Mouse (Mus musculus): Measurements from ENCODE around the gene Igfbp1. TPM values are rescaled to one million over a fixed set of nuclear protein-coding genes. Genes with fewer than 3 reads are reported as not detected.

Igfbp1 gene
- polyA plus RNA-seq, 1 experiment from 2014 or later = 0.61 TPM

DNA sequence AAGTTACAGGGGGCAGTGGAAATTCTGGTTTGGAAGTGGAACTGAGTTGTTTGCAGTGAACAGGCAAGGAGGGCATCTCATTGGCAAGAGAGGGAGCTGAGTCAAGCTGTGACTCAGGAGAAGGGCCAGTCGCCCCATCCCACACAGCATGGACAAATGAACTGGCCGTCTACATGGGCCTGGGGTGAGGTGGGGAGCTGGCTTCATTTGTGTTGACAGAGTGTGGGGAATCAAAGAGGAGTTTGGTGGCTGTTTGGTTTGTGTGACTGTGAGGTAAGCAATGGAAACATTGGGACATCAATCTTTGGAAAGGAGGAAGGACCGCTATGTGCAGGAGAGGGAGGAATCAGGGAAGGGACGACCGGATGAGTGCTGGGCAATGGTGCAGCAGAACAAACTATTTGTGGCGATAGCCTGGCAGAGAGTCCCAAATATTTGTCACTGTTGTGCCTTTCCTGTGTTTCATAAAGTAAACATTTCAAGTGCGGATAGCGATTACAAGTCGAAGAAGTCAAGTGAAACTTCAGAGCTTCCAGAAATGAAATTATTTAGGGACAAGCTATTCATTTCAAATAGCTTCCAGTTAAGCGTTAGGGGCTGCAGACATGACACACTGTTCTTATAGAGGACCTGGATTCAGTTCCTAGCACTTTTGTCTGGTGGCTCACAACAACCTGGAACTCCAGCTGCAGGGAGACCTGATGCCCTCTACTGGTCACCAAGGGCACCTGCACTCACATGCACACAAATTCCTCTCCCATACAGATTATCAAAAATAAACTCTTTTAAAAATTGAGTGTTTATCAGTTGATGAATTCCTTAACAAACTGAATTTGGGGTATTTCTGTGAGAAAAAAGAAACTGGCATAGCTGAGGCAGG is 2.9 kb upstream of the Igfbp1 start:
- no peak overlapping the region for H3K9ac ChIP-seq
- H3K4me1 ChIP-seq (replicated peaks) = peaks cover 17% of the 10 kb centered on the region; the same call in 1 of the 2 replicates
- H3K4me3 ChIP-seq = no peak overlapping the region
- H3K27me3 ChIP-seq (replicated peaks) = no peaks in the 10 kb centered on the region; the same call in none of the 2 replicates
- WGBS = 88% methylated on average over 10 of the region's 10 CpGs
- H3K36me3 ChIP-seq = no peaks in the 10 kb centered on the region
- H3K4me2 ChIP-seq = no peak overlapping the region
- no peak overlapping the region for H3K27ac ChIP-seq (ENCODE audit: poor library complexity, severe bottlenecking)
- H3K9me3 ChIP-seq (replicated peaks) = 0 out of 2 replicates have a peak, but pooled peaks cover 3% of the 10 kb centered on the region
- no peak for ATAC-seq (ENCODE audit: insufficient number of reproducible peaks, low FRiP score)

DNA sequence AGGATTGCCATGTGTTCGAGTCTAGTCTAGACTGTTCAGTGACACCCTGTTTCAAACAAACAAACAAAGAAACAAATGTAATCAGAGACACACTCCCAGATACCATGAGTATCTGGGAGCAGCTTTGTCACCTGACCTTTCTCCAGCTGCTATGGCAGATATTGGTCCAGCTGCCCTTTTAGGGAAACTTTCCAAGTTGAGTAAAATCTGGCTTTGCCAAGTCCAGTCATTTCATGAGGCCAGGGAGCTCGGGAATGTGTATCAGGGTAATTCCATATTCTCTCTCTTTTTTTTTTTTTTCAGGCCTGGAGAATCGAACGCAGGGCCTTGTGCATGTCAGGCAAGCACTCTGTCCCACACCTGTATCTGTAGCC is 2.3 kb upstream of the Igfbp1 start:
- Histone ChIP-seq H3K27ac (ENCODE audit: poor library complexity, severe bottlenecking) (no peak overlapping the region), H3K9ac (no peak overlapping the region), H3K36me3 (no peaks in the 10 kb centered on the region), H3K4me2 (no peak overlapping the region), H3K4me3 (no peak overlapping the region), H3K27me3 (replicated peaks) (no peaks in the 10 kb centered on the region; the same call in none of the 2 replicates), H3K9me3 (replicated peaks) (0 out of 2 replicates have a peak, but pooled peaks cover 3% of the 10 kb centered on the region), H3K4me1 (replicated peaks) (peaks cover 17% of the 10 kb centered on the region; the same call in 1 of the 2 replicates)
- no peak for ATAC-seq (ENCODE audit: insufficient number of reproducible peaks, low FRiP score)
- 75% methylated on average over 4 of the region's 4 CpGs for WGBS

GRCm38 (mm10) chr11:7198006-7198405 is 424 bp downstream of the Igfbp1 start:
- no peak overlapping the region for H3K4me3 ChIP-seq
- H3K4me2 ChIP-seq = no peak overlapping the region
- no peak overlapping the region for H3K27ac ChIP-seq (ENCODE audit: poor library complexity, severe bottlenecking)
- 0 out of 2 replicates have a peak, but pooled peaks cover 3% of the 10 kb centered on the region for H3K9me3 ChIP-seq (replicated peaks)
- no peak overlapping the region for H3K9ac ChIP-seq
- no peak for ATAC-seq (ENCODE audit: insufficient number of reproducible peaks, low FRiP score)
- 90% methylated on average over 19 of the region's 19 CpGs for WGBS
- no peaks in the 10 kb centered on the region for H3K36me3 ChIP-seq
- no peaks in the 10 kb centered on the region; the same call in 1 of the 2 replicates for H3K27me3 ChIP-seq (replicated peaks)
- peaks cover 7% of the 10 kb centered on the region; the same call in 1 of the 2 replicates for H3K4me1 ChIP-seq (replicated peaks)

DNA sequence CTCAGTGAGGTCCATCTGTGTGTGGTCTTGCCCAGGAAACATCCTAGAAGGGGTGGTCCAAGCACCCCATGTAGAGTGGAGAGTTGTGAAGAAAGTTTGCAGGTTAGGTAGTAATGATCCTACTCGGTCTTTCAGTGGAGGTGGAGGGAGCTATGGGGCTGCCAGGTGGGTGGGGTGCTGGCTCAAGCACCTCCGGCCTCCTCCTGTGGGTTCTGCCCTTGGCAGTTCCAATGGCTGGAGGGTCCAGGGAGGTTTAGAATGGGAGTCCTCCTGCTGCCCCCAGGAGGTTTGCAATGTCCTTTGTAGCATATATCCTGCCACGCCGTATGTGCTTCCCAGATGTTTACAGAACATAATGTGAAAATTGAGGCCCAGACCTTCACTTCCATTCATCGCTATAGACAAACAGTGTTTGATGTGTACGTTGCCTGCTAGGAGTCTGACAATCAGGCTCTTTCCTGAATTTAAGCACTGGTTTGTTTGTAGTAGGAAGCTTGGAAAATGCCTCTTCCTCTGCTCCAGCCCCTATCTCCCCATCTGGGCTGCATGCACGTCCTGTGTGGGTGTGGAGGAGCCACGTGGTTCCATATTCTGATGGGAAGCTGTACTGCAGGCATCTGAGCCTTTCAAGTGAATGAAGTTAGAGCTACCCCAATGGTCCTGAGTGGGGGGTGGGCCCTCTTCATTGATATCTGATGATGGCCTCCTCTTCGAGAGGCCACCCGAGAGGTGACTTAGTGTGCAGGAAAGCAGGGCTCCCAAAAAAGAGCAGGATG is 1.1 kb downstream of the Igfbp1 start:
- no peak for ATAC-seq (ENCODE audit: insufficient number of reproducible peaks, low FRiP score)
- H3K27ac ChIP-seq (ENCODE audit: poor library complexity, severe bottlenecking) = no peak overlapping the region

GRCm38 (mm10) chr11:7199736-7200392 is 2.3 kb downstream of the Igfbp1 start:
- Histone ChIP-seq H3K27me3 (replicated peaks) (no peaks in the 10 kb centered on the region; the same call in 1 of the 2 replicates), H3K36me3 (no peaks in the 10 kb centered on the region), H3K4me2 (no peak overlapping the region), H3K27ac (ENCODE audit: poor library complexity, severe bottlenecking) (no peak overlapping the region), H3K9me3 (replicated peaks) (0 out of 2 replicates have a peak, but pooled peaks cover 3% of the 10 kb centered on the region), H3K4me1 (replicated peaks) (0 out of 2 replicates have a peak, but pooled peaks cover 3% of the 10 kb centered on the region), H3K9ac (no peak overlapping the region), H3K4me3 (no peak overlapping the region)
- WGBS = 45% methylated on average over 14 of the region's 14 CpGs
- ATAC-seq (ENCODE audit: insufficient number of reproducible peaks, low FRiP score) = no peak

More for the DNA sequence above, 1.1 kb downstream of the Igfbp1 start:
- WGBS = 61% methylated on average over 10 of the region's 10 CpGs
- Histone ChIP-seq H3K9me3 (replicated peaks) (0 out of 2 replicates have a peak, but pooled peaks cover 3% of the 10 kb centered on the region), H3K4me3 (no peak overlapping the region), H3K27me3 (replicated peaks) (no peaks in the 10 kb centered on the region; the same call in 1 of the 2 replicates), H3K36me3 (no peaks in the 10 kb centered on the region), H3K9ac (no peak overlapping the region), H3K4me2 (no peak overlapping the region), H3K4me1 (replicated peaks) (0 out of 2 replicates have a peak, but pooled peaks cover 3% of the 10 kb centered on the region)

GRCm38 (mm10) chr11:7200393-7200783 is 2.8 kb downstream of the Igfbp1 start:
- Histone ChIP-seq H3K4me3 (no peak overlapping the region), H3K27me3 (replicated peaks) (no peaks in the 10 kb centered on the region; the same call in 1 of the 2 replicates), H3K4me1 (replicated peaks) (0 out of 2 replicates have a peak, but pooled peaks cover 3% of the 10 kb centered on the region), H3K27ac (ENCODE audit: poor library complexity, severe bottlenecking) (no peak overlapping the region), H3K9me3 (replicated peaks) (no peaks in the 10 kb centered on the region), H3K4me2 (no peak overlapping the region), H3K36me3 (no peaks in the 10 kb centered on the region), H3K9ac (no peak overlapping the region)
- no peak for ATAC-seq (ENCODE audit: insufficient number of reproducible peaks, low FRiP score)
- 70% methylated on average over 9 of the region's 9 CpGs for WGBS

- Histone ChIP-seq H3K27me3 (replicated peaks) (no peaks in the 10 kb centered on the region; the same call in 1 of the 2 replicates), H3K4me2 (no peak overlapping the region), H3K4me1 (replicated peaks) (0 out of 2 replicates have a peak, but pooled peaks cover 3% of the 10 kb centered on the region), H3K27ac (ENCODE audit: poor library complexity, severe bottlenecking) (no peak overlapping the region), H3K36me3 (no peaks in the 10 kb centered on the region), H3K9me3 (replicated peaks) (no peaks in the 10 kb centered on the region), H3K4me3 (no peak overlapping the region), H3K9ac (no peak overlapping the region)
- no peak for ATAC-seq (ENCODE audit: insufficient number of reproducible peaks, low FRiP score)
- WGBS = 65% methylated on average over 7 of the region's 7 CpGs
These were observed 4.6 kb downstream of the Igfbp1 start for GRCm38 (mm10) chr11:7202206-7202605.

GRCm38 (mm10) chr11:7203846-7204245 is 6.3 kb downstream of the Igfbp1 start:
- Histone ChIP-seq H3K9me3 (replicated peaks) (no peaks in the 10 kb centered on the region), H3K27me3 (replicated peaks) (no peaks in the 10 kb centered on the region; the same call in 1 of the 2 replicates), H3K36me3 (no peaks in the 10 kb centered on the region), H3K4me3 (no peak overlapping the region), H3K4me2 (no peak overlapping the region), H3K27ac (ENCODE audit: poor library complexity, severe bottlenecking) (no peak overlapping the region), H3K9ac (no peak overlapping the region), H3K4me1 (replicated peaks) (0 out of 2 replicates have a peak, but pooled peaks cover 3% of the 10 kb centered on the region)
- 80% methylated on average over 9 of the region's 9 CpGs for WGBS
- ATAC-seq (ENCODE audit: insufficient number of reproducible peaks, low FRiP score) = no peak

GRCm38 (mm10) chr11:7210343-7210742 is 12.8 kb downstream of the Igfbp1 start:
- Histone ChIP-seq H3K27ac (ENCODE audit: poor library complexity, severe bottlenecking) (no peak overlapping the region), H3K27me3 (replicated peaks) (peaks cover 34% of the 10 kb centered on the region), H3K9me3 (replicated peaks) (no peaks in the 10 kb centered on the region), H3K36me3 (no peaks in the 10 kb centered on the region), H3K9ac (no peak overlapping the region), H3K4me2 (no peak overlapping the region), H3K4me3 (no peak overlapping the region), H3K4me1 (replicated peaks) (peaks cover 18% of the 10 kb centered on the region)
- no peak for ATAC-seq (ENCODE audit: insufficient number of reproducible peaks, low FRiP score)
- WGBS = 26% methylated on average over 6 of the region's 6 CpGs

DNA sequence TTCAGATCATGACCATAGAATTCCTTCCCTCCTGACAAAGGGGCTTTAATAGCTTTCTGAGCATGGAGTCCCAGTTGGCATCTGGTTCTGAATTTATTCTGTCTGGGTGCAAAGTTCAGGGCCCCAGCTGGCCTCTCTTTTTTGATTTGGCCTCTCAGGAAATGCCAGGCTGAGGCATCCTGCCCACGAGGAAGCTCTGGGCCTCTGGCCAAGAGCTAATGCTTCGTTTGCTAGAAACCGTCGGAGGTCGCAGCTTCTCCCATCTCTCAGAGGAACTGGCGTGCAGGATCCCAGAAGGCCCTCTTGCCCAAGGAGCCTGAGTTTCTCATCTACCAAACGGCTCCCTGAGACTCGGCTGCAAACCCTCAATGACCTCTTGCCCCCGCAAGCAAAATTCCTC is 13.6 kb downstream of the Igfbp1 start:
- Histone ChIP-seq H3K9me3 (replicated peaks) (no peaks in the 10 kb centered on the region), H3K27ac (ENCODE audit: poor library complexity, severe bottlenecking) (no peak overlapping the region), H3K36me3 (no peaks in the 10 kb centered on the region), H3K4me1 (replicated peaks) (peaks cover 23% of the 10 kb centered on the region), H3K27me3 (replicated peaks) (peaks cover 34% of the 10 kb centered on the region), H3K9ac (no peak overlapping the region), H3K4me3 (no peak overlapping the region), H3K4me2 (no peak overlapping the region)
- ATAC-seq (ENCODE audit: insufficient number of reproducible peaks, low FRiP score) = no peak
- 31% methylated on average over 9 of the region's 9 CpGs for WGBS

Measured in heart, embryonic 12.5 days (tissue).